Mouse (Mus musculus): ENCODE data around the gene Lars2.

Gene Lars2

GRCm38 (mm10) chr9:123509638-123510604 lies 143.2 kb downstream of the Lars2 start:
- DNase-seq = peak; percentile 32

DNA sequence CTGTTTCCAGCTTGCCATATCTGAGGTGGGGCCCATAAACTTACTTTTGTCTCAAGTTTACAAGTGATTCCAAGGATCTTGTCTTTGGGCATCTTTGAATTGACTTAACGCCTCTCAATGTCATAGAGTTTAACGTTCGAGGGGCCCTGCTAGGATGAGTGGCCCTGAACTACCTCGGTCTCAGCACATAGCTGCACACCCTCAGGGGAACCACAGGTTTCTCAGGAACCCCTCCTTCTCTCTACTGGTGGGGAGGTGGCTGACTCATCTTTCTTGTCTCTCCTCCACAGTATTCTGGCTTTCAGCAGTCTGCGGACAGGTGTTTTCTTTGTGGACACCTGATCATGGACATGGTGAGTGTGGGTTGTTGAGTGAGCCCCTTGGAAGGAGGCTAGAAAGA lies 144.2 kb downstream of the Lars2 start:
- no peak for DNase-seq

Measured in kidney, adult 11 months (tissue).